Mouse (Mus musculus) heart, adult 10 weeks (tissue): ENCODE results near the gene Acadl. TPM values are rescaled to one million over a fixed set of nuclear protein-coding genes. Genes with fewer than 3 reads are reported as not detected.

ENCODE experiments used
- polyA plus RNA-seq: library from polyadenylated mRNA; stranded (reverse); fragments of 350-450 nt; fragmentation: Illumina TruSeq; extraction: RNeasy Lipid Tissue Mini Kit (QIAGEN cat#74804); gene quantifications from one replicate; pipeline ENCODE4 v1.2.3, GENCODE M21; 2014; ENCODE audit warnings: low read depth, low replicate concordance

Gene Acadl
- 1,255 TPM for polyA plus RNA-seq

DNA sequence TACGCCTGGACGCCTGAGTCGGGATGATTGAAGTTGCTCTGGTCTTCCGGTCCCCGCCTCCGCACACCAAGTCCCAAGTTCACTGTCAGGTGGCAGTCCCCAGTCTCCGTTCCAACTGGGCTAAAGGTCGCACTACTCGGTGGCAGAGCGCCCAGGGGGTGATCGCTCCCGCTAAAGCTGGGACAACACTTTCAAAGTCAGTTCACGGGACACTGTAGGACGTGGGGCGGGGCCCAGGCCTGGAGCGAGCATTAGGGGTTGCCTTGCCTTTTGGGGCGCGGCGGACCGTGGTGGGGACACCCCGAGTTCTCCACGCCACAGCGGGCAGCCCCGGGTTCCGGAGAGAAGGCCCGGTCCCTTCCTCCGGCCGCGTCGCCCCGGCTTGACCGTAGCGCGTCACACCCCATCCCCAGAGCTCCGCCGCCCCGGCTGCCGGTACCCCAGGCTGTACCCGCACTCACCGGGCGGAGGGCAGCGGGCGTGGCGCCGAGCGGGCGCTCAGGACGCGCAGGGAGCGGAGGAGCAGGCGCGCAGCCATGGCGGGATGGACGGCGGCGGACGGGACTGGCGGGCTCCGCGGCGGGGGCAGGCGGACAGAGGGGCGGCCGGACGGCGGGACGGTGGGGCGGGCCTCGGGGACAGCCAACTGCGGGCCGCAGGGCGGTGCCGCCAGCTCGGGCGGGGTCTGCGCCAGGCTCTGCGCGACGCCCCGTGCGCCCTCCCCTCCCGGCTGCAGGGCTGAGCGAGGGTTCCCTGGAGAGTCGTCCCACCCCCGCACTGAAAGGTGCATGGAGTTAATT is at the start of gene Acadl:
Gene Acadl (minus strand): TSS at position 566 of the 800 bp plus-strand sequence.

GRCm38 (mm10) chr1:66817453-66817839 is 45.6 kb downstream of the Acadl start, which contains the start of gene Kansl1l:
Gene Kansl1l (minus strand): TSS chr1:66817562.

Other genes starting within 250 kb of the Acadl start
- gene Rpe, start 162.4 kb downstream of the Acadl start, polyA plus RNA-seq, result 11.9 TPM
- 19.5 TPM for gene Kansl1l, start 45.7 kb downstream of the Acadl start, polyA plus RNA-seq
- 147 TPM for gene Myl1, start 82.1 kb upstream of the Acadl start, polyA plus RNA-seq
- 36.3 TPM for gene Lancl1, start 175.6 kb upstream of the Acadl start, polyA plus RNA-seq